Mouse (Mus musculus): ENCODE results near the gene Samd10.

The Samd10 gene

DNA sequence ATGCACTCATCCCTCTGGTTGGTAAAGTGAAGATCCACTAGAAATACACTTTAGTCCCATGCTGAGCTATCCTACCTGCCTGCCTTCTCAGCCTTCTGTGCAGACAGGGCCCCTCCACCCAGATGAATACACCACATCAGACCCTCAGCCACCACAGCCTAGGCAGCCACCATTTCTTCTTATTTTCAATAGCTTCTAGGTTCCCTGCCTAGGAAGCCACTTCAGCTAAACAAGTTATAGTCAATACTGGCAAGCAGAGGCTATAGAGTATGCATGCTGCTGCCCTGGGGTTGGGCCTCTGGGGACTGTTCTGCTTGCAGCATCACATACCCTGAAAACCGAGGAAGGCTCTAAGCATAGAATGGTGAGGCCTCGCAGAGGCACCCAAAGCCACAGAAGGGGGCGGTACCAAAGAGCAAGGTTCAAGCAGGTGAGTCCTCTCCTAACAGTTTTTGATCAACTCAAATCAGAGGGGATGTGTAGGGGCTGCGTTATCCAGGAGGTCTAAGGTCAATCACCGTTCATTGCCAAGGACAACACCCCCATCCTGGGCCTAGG, 7.4 kb downstream of the Samd10 start, which contains the start of gene Prpf6:
Gene Prpf6, plus strand, starts transcription at position 341 of the 558 bp plus-strand sequence.
- DNase-seq, result no peak

DNA sequence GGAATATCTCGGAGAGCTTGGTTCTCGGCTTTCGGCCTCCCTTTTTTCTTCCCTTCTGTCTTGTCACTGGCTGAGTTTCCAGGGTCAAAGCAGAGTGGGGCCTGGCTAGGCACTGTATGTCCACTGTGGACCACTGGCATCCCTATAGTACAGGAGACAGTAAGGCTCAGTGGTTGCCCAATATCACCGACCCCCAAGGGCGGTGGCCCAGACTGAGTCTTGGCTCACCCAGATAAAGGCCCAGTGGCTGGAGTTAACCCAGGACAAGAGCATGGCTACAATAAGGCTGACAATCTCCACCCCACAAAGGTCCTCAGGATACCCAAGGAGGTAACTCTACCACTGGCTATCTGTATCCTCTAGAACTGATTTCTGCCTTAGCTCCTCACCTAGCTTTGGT, 8.5 kb downstream of the Samd10 start:
- DNase-seq, result no peak

DNA sequence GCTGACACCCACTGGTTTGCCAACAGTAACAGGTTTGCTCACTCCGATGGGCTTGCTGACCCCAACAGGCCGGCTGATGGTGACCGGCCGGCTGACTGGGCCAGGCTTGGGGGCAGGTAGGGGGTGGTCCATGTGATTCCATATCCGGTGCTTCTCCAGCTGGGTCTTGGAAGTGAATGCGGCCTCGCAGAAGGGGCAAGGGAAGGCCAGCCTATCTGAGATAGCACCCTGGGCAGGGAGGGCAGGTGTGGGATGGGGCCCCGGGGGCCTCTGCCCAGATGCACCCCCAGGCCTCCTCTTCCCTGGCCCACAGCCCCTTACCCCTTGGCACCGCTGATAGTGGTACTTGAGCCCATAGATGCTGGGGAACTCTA, 9.3 kb downstream of the Samd10 start:
- DNase-seq, result no peak

DNA sequence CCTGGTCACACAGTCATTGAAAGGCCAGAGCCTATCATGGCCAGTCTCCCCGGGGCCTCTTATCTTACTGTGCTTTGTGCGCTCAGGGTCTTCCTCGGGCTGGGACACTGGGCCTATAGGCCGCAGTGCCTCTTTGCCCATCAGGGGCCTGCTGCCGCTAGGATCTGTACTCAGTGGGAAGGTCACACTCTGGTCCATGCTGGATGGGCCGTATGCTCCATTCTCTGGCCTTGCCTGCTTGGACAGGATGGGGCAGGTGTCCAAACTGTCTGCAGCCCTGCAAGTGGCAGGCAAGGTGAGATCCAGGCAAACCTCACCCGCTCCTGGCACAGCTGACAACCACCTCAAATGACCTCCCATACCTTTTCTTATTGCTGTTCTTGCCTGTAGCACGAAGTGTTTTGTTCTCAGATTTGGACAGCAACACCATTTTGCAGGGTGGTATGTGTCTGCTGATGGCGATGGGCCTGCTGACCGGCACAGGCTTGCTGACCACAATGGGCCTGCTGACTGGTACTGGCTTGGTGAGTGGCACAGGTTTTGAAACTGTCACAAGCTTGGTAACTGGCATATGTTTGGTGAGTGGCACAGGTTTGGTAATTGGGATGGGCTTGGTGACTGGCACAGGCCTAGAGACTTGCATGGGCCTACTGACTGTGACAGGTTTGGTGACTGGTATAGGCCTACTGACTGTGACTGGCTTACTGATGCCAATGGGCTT, 9.8 kb downstream of the Samd10 start:
- no peak for DNase-seq

DNA sequence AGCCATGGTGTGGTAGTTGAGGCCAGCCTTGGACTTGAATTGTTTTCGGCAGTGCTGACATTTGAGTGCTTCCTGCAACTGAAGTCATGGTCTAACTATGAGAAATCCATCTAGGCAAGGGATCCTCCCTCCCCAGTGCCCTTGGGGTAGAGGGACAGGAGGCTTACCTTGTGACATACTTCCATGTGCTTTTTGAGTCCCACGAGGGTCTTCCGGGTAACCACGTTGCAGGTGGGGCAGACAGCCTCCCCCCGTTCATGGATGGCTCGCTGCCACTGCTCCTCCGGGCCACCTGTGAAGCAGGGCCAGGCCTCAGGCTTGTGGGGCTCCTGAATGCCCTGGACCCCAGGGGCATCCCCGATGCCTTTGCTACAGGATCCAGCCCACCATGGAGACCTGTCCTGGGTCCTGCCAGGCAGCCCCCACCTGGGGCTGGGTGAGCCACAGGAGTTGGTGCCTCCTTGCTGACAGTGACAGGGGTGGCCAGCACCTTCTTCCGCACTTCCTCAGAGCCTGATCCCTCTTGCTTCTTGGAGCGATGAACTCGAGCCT, 10.7 kb downstream of the Samd10 start:
- no peak for DNase-seq

DNA sequence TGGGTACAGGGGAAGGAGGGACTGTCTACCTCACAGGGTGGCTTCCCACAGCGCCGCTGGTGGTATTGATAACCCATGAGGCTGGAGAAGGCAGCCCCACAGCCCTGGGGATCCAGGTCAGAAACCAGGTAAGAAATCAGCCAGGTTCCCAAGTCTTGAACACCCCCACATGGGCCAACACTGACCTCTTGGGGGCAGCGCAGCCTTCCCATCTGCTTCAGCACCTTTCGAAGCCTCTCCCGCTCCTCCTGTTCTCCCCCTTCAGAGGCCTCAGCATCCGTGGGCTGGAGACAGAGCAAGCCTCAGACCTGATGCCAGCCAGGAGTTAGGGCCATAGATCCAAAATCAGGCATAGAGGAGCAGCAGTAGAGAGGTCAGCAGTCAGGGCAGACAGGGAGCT, 11.2 kb downstream of the Samd10 start:
- DNase-seq, result no peak

DNA sequence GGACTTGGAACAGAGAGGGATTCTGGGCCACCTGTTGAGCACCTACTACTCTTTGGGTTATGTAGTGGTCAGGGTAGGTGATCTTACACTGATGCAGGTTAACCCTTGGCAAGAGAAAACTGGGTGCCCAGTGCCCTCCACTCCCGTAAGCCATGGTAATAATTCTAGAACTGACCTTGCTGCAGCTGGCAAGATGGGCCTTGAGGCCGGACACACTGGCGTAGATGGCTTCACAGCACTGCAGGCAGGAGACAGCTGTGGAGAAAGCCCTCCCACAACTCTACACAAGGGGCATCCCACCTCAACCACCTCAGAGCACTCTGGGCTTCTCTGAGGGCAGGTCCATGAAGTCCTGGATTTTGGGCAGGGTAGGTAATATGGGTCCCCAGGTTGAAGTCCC, 12.9 kb downstream of the Samd10 start:
- DNase-seq, result no peak

DNA sequence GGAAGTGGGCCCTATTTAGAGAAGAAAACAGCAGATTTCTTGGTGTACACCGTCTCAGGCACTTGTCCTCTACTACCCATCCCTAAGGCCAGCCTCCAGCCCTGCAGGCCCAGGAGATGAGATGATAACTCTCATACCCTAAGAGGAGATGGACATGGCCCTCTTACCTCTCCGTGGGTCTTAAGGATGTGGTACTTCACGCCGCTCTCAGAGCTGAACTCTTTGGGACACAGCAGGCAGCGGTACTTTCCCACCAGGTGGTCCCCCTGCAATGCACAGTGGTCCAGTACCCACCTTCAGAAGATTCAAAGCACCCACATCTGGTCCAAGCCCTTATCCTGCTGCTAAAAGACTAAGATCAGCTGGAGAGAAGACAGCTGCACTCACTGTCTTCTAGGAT, 13.5 kb downstream of the Samd10 start:
- no peak for DNase-seq

DNA sequence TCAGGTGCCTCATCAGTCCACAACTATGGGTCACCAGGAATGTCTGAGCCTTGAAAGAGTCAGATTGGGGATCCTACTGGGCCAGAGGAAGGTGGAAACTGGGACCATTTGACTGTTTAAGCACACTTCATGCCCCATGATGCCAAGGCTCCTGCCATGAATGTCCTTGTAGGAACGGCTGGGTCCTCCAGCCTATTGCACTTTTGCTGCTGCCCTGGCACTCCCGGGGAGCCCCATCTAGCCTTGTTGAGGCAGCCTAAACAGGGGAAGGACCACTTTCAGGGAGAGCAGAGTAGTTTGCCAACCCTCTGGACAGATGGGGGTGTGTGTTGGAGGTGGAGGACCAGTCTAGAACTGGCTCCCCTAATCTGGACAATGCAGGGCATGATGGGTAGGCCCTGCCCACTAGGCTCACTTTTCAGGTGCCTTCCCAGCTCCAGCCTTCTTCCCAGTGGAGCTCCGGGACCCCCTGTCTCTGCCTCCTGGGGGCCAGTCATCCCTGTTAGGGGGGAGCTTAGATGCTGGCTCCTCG, 14.5 kb downstream of the Samd10 start, which contains the start of gene Uckl1:
Gene Uckl1, minus strand, starts transcription at position 482 of the 532 bp plus-strand sequence.
- DNase-seq, result no peak

DNA sequence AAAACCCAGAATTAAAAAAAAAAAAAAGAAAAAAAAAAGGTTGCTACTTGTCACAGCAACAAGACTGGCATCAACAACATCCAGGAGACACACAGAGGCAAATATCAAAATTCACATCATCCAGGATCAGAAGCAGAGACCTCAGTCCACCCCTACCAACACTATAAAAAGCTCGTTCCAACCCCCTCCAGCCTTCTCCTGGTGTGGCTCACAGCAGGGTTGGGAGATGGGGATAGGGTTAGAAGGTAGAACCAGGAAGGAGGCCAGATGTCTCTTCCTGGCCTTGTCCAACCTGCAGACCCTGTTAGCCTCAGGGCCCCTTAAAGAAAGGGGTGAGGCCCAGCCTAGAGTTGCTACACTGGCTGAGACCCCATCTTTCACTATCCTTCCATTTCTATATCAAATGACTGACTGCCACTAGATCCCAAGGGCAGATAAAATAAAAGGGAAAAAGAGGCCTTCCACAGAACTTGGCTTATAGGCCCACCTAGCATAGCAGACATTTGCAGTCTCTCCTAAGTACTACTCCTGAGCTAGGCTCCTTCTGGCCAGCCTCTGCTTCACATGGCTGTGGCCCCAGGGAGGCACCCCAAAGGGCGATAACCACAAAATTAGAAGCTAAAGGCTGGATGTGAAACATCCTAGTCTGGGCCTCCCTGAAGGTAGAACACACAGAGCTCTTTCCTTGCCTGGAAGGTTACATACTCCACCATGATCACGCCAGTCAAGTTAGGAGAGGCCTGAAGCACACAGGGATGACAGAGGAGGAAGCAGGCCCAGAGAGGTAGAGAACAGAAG, 15.4 kb downstream of the Samd10 start:
- no peak for DNase-seq

DNA sequence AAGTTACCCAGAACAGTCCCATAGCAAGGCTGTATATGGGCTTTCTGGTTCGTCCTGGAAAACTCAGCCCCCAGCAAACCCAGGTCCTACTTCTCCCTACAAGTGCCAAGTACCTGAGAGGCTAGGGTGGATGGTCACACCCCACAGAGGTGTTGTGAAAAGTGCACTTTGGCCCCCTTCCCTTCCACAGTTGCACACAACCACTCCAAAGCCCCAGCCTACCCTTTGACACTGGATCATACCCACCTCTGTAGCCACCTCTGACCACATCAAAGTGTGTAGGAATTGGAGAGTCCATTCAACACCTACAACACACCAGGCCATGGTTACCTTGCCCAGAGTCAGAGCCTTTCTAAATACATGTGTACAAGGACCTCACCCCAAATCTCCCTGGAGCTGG, 16.1 kb downstream of the Samd10 start:
- DNase-seq, result no peak

DNA sequence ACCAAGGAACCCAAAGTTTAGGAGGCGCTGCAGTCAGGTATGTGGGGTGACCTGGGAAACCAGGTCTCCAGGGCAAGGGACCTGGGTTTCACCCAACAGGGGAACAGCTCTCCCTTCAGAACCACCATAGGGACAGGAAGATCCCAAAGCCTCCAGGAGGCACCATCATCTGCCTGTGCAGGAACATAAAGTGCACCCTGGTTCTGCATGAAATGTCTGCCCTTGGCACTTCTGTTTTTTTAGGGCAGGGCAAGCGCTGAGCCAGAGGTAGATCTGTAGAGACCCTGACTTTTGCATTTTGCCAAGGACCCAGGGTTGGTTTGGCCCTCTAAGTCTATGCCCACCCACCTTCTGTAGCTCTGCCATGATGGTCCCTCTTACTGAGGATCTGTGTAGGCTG, 16.7 kb downstream of the Samd10 start:
- DNase-seq, result no peak

DNA sequence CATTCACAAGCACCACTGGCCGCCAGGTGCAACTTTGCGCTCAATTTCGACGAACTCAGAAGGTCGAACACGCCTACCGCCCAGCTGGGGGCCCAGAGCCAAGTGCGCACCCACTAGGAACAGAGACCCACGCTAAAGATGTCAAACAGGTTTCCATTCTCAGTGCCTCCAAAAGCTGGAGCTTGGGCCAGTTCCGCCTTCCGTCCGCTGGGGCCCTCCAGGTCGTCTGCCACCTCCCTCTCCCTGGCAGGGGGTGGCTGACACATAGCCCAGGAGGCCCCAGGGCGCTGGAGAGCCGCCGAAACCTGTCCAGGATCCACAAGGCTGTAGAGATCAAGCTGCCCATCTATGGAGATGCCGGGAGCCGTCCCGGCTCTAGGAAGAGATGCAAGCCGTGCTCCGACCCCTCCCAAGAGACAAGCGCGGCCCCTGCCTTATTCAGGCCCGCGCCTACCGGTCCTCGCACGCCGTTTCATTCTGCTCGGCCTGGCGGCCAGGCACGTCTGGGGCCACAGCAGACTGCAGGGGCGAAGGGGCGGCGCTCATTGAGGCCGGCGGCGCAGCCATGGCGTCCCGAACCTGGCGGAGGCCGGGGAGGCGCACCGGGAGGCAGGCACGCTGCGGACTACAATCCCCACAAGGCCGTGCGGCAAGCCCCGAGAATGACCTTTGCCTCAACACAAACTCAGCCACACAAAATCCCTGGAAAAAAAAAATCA, 17.5 kb downstream of the Samd10 start:
- peak; percentile 79 for DNase-seq

DNA sequence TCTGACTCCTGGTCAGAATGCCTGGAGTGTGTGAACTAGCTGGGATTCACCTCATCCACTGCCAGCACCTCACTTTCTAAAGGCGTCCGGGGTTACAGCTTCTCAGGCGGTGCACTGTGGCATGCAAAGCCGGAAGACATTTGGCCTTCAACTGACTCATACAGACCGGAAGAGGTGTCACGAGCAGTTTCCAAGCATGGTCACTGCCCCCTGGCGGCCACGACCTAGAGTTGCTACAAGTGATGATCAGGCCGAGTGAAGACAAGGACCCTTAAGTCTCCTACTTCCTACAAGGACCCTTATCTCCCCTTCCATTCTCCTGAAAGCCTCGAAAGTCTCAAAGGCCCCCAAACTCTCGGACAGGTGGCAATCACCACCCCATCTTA, 18.0 kb downstream of the Samd10 start:
- DNase-seq, result peak; percentile 93

DNA sequence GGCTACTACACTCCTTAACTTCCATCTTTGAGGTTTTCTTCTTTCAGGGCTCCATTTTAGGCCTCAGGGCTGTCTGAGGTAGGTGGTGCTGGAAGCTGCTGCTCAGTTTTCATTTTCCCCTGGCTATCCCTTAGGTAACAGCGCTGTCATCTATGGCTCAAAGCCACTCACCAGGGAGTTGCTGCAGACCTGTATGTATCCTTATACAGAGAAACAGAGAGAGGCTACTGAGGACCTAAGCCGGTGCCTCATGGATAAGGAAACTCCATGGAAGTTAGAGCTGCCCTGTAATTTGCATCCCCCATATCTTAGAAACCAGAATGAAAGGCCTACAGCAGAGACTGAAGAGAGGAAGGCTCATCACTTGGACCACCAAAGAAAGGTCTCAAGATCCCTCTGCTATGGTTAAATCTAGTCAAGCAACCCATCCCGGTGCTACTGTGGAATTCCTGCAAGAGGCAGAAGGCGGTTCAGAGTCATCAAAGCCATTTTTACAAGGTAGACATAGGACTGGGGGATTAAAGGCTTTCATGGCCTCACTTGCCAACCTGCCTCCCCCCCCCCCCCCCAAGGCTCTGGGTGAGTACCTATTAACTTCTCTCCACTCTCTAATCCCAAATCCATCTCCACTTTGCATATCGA, 18.8 kb downstream of the Samd10 start:
- DNase-seq, result no peak

DNA sequence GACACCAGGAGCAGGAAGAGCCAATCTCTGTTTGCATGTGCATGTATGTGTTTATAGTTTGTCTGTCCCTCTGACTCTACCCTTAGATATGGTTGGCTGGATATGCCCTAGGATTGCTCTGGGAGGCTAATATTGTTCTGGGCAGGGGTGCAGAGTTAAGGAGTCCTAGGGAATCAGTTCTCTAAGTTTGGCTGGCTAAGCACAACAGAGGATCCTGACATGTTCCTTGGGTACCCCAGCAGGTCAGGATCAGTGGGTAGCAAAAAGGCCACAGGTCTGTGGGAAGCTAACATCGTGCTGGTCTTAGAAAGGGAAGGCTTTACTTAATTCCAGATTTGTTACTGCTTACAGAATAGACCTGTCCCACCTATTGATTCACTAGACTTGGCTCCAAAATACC, 19.3 kb downstream of the Samd10 start:
- DNase-seq, result no peak

DNA sequence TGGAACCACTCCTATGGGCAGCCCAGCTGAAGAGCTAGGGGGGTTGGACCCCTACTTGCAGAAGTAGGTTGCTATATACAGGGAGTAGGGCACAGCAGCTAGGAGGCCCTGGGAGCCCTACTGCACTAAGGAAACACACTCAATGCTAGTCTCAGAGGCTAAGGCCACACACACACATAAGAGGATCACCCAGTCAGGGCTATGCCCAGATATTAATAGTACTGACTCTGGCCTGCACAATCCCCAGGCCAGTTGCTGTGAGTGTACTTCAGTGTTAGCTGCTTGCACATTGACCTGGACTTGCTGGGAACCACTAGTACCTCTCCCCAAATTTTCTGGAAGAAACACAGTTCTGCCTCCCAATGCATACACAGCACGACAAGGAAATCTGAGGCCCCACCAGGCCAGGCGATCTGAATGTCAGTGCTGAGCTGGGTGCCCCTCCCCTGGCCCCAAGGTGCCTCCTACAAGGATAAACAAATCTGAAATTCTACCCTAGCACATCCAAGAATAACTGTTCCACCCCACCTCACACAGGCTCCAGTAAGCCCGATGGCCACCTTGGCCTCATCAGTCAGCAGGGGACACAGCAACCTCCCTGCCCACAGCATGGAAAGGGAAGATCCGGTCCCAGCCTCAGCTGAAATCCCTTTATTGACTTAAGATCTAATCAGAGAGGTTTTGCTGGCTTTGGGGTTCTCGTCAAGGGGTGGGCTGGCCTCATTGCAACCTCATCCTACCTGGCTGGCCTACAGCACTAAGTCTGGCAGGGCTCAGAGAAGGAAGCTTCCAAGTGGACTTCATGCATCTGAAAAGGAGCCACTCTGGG, 20.0 kb downstream of the Samd10 start:
- peak; percentile 38 for DNase-seq

DNA sequence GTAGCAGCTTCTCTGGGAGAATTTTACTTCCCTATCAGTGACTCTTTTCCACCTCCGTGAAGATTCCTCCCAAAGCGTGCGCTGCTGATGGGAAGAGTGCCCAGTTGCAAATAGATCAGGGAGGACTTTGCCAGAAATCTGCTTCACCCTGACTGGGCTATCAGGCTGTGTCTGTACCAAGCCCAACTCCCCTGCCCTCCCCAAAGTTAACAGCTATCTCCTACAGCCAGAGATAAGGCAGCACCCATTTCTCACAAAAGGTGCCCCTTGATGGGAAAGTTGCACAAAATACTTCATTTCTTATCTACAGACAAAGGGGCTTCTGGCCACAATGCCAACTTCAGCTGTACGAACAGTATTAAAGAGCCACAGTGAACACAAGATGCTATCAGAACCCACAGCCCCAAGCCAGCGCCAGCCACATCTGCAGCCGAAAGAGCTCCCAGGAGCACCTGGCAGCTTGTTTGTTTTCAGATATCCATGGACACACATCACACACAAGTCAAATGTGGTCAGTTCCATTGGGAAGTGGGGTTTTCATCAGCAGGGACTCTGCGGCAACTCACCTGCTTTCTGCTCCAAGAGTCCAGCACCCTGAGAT, 20.9 kb downstream of the Samd10 start:
- no peak for DNase-seq

DNA sequence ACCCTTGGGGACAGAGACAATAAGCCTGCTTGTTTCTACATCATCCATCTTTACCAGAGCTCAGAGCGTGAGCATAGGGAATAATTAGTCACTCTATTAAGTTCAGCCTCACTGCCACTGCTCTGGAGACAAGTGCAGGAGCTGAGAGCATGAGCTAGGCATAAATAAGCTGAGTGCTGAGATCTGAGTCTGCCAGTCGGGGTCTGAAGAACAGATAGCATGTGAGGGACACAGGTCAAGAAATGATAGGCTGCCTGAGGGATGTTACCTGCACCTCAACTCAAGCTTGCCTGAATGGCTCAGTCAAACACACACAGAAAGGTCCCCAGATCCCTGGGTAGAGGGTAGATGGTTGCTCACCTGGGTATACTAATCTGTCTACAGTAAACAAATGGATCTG, 21.9 kb downstream of the Samd10 start:
- no peak for DNase-seq

DNA sequence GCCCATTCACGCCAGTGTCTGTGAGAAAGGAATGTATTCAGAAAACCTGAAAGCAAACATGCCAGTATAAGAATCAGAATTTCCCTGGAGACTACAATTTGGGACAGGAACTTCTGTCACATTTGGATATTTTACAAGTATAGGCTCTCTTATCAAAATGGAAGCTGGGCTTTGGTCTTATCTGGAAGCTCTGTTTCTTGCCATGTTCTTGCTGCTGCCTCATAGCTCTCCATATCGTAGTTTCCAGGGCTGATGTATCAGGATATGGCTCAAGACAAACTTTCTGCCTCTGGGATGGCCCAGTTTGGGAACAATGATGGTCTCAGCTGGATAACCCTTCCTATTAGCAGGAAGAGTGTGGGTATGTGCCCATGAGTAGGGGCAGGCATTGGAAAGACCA, 22.4 kb downstream of the Samd10 start:
- DNase-seq, result no peak

Data from retina, postnatal 1 day (tissue).